Mouse (Mus musculus): ENCODE measurements at regions not wholly inside any gene's neighbourhood (a gene's known extent, or its start where the extent isn't known, plus 50 kb on each side); places are given as distances from the start of the nearest gene placed in this dataset.

DNA sequence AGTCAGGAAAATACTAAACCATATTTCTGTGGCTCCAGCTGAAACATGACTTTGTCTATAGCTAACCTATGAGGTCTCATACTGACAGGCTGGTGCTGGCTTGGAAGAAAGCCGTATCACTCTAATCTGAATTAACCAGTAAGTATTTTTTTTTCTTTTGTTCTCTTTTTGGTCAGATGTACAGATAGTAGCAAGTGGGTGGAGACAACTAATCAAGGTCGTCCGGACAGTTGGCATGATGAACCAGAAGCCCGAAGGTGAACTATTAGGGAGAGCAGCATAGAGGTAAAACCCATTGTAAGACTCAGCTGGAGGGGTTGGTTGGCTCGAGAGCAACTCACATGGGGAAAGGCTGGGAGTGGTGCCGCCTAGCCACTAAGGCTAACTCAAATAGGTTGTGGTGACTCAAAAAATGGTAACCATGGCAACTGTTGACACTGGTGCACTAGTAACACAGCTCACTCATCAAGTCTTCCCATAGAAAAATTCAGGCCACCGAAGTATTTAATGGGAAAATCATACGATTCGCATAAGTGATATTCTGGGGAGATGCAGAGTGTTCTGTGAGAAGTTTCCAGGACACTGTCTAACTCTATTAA is 50.3 kb upstream of the Csf1 start:
- H3K27me3 ChIP-seq (replicated peaks) = no peaks in the 10 kb centered on the region
- no peak overlapping the region for H3K4me3 ChIP-seq (replicated peaks in 1 of 3; ENCODE audit: low read depth in 2 of 3, low read length in 2 of 3, poor library complexity in 1 of 3)
- TF ChIP-seq ETS1 (conservative IDR thresholded peaks at IDR 0.05; ENCODE audit: low read depth, low read length) = no peak
- TF ChIP-seq RAD21 (IDR thresholded peaks at IDR 0.05; ENCODE audit: low read depth, low read length) = no peak
- no peak for TF ChIP-seq MAZ (IDR thresholded peaks at IDR 0.05; ENCODE audit: low read depth, low read length)
- TF ChIP-seq E2F4 (IDR thresholded peaks at IDR 0.05; ENCODE audit: insufficient replicate concordance, low read depth, low read length) = no peak
- TF ChIP-seq IRF4 (IDR thresholded peaks at IDR 0.05; ENCODE audit: low read depth, low read length) = no peak
- no peak for TF ChIP-seq TBP (conservative IDR thresholded peaks at IDR 0.05; ENCODE audit: low read depth, low read length)
- no peak for TF ChIP-seq POLR2AphosphoS2 (IDR thresholded peaks at IDR 0.05; ENCODE audit: low read depth, low read length)
- TF ChIP-seq MYC (IDR thresholded peaks at IDR 0.05; ENCODE audit: low read depth, low read length) = no peak
- TF ChIP-seq JUND (conservative IDR thresholded peaks at IDR 0.05; ENCODE audit: low read depth, low read length) = no peak
- no peak for TF ChIP-seq USF2 (conservative IDR thresholded peaks at IDR 0.05; ENCODE audit: low read depth, low read length)
- no peak for TF ChIP-seq MAX (IDR thresholded peaks at IDR 0.05; ENCODE audit: low read length)
- TF ChIP-seq UBTF (IDR thresholded peaks at IDR 0.05; ENCODE audit: low read depth, low read length) = no peak
- no peak for TF ChIP-seq HCFC1 (IDR thresholded peaks at IDR 0.05; ENCODE audit: low read depth, low read length)
- no peak for TF ChIP-seq BHLHE40 (IDR thresholded peaks at IDR 0.05; ENCODE audit: low read depth, low read length)
- no peak for TF ChIP-seq ZKSCAN1 (IDR thresholded peaks at IDR 0.05; ENCODE audit: borderline replicate concordance, low read depth, low read length)
- no peak for TF ChIP-seq ELF1 (IDR thresholded peaks at IDR 0.05; ENCODE audit: low read depth, low read length)
- TF ChIP-seq NRF1 (IDR thresholded peaks at IDR 0.05; ENCODE audit: low read depth, low read length) = no peak
- TF ChIP-seq PAX5 (IDR thresholded peaks at IDR 0.05; ENCODE audit: low read length) = no peak
- no peak for TF ChIP-seq SMC3 (IDR thresholded peaks at IDR 0.05; ENCODE audit: low read depth, low read length)
- dilution Hi-C loops (cut with MboI; ENCODE audit: extremely low pct_ligation_motif_present, extremely low pct_unique_long_range_greater_than_20kb, low sequenced_read_pairs) (no loop called here), in situ Hi-C loops (cut with MboI; ENCODE audit: low pct_ligation_motif_present, low pct_unique_long_range_greater_than_20kb, low sequenced_read_pairs) (no loop called here)
- no peak overlapping the region for H3K27ac ChIP-seq (ENCODE audit: insufficient read depth, low read depth)
- H3K9me3 ChIP-seq (replicated peaks; ENCODE audit: low read length) = no peaks in the 10 kb centered on the region
- no peaks in the 10 kb centered on the region for H3K79me2 ChIP-seq (replicated peaks; ENCODE audit: control insufficient read depth, extremely low read depth, insufficient read depth, poor library complexity, severe bottlenecking)
- no peak overlapping the region for H3K9ac ChIP-seq (ENCODE audit: insufficient read depth, low read depth)
- DNase-seq (ENCODE audit: extremely low read depth) = no peak
- no peaks in the 10 kb centered on the region for H3K36me3 ChIP-seq (replicated peaks in 1 of 2; ENCODE audit: control insufficient read depth in 1 of 2, insufficient read depth in 1 of 2, low read length in 1 of 2)
- H3K4me2 ChIP-seq (ENCODE audit: insufficient read depth, low read depth, poor library complexity, severe bottlenecking) = no peak overlapping the region
- H3K4me1 ChIP-seq (ENCODE audit: control insufficient read depth in 1 of 2, insufficient read depth in 2 of 2) = peaks cover 2 to 22% of the 10 kb centered on the region in 2 experiments; a peak in 3 of 4 replicates
